Mouse (Mus musculus): ENCODE measurements around the gene Arid3b.

DNA sequence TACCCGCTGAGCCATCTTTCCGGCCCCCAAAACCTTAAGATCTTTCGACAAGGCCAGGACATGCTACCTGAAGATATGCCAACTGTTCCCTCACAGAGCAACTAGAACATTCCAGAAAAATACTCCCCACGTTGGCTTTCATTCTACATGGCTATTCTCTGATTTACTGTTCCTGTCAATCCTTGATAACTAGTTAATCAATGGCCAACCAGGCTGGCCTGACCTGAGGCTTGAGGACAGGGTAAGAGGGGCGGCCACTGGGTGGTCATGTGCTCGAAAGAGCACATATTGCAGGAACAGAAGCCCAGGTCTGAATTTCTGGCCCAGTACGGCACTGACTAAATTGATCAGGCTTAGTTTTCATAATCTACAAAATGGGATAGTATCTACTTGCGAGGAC lies 39.1 kb downstream of the Arid3b start:
- TF ChIP-seq CTCF (IDR thresholded peaks at IDR 0.05) (no peak), EP300 (IDR thresholded peaks at IDR 0.05) (no peak)

Data from lung, postnatal 0 days (tissue).